Mouse (Mus musculus): ENCODE measurements around the gene Cnp. TPM values are rescaled to one million over a fixed set of nuclear protein-coding genes. Genes with fewer than 3 reads are reported as not detected.

Gene Cnp
- total and polyA plus RNA-seq, 3 experiments: 19.0 to 20.8 TPM; not detected in 1

DNA sequence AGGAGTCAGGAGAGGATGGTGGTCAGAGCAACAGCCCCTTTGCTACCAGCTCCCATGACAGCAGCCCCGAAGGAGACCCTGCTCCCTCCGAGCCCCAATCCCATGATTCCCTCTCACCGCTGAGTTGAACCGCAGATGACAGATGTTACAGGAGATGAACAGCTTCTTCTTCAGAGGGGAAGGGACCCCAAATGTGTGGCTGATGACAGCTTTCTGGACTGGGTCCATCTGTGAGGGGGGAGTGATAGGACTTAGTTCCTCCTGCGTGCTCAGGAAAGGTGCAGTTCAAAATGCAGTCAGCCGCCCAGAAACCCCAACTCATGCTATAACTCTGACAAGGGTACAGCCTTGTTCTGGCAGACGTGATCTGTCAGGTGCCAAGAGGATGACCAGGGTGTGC is 59.8 kb downstream of the Cnp start (continued):
- TF ChIP-seq CHD1 (IDR thresholded peaks at IDR 0.05; ENCODE audit: low read depth, low read length) (0 out of 2 replicates have a peak, but pooled peaks have one; percentile 40), TCF12 (IDR thresholded peaks at IDR 0.05; ENCODE audit: low read depth, low read length) (peak; percentile 95), ETS1 (IDR thresholded peaks at IDR 0.05; ENCODE audit: low read depth, low read length) (peak; percentile 98)

- Histone ChIP-seq H3K4me1 (ENCODE audit: control insufficient read depth in 1 of 2, insufficient read depth in 2 of 2, low read length in 2 of 2) (peaks cover 0 to 1% of the 10 kb centered on the region in 2 experiments; a peak in 1 of 4 replicates), H3K27me3 (ENCODE audit: control insufficient read depth in 1 of 2, insufficient read depth in 2 of 2, low read length in 2 of 2) (peaks cover 2 to 6% of the 10 kb centered on the region in 2 experiments), H3K79me2 (ENCODE audit: control insufficient read depth, insufficient read depth, low read length, poor library complexity) (no peaks in the 10 kb centered on the region), H3K4me3 (ENCODE audit: control insufficient read depth in 1 of 2, insufficient read depth in 1 of 2, low read depth in 2 of 2, low read length in 2 of 2) (no peak overlapping the region), H3K36me3 (ENCODE audit: control insufficient read depth in 1 of 2, insufficient read depth in 2 of 2, low read length in 2 of 2) (peaks cover 0 to under 1% of the 10 kb centered on the region in 2 experiments; a peak in 1 of 4 replicates), H3K27ac (ENCODE audit: control insufficient read depth, low read depth, low read length) (no peak overlapping the region), H3K9ac (ENCODE audit: control insufficient read depth, low read depth, low read length, poor library complexity, severe bottlenecking) (no peak overlapping the region), H3K9me3 (replicated peaks; ENCODE audit: insufficient read depth, low read length) (no peaks in the 10 kb centered on the region)
- DNase-seq (ENCODE audit: low read depth, low spot score): no peak
- TF ChIP-seq MYC (IDR thresholded peaks at IDR 0.05; ENCODE audit: low read depth, low read length) (no peak), TCF12 (IDR thresholded peaks at IDR 0.05; ENCODE audit: low read depth, low read length) (no peak), ZC3H11A (IDR thresholded peaks at IDR 0.05; ENCODE audit: low read depth, low read length) (no peak), BHLHE40 (IDR thresholded peaks at IDR 0.05; ENCODE audit: borderline replicate concordance, low read depth, low read length) (no peak), EP300 (IDR thresholded peaks at IDR 0.05; ENCODE audit: low read depth in 1 of 2, low read length in 2 of 2) (no peak), MAZ (IDR thresholded peaks at IDR 0.05; ENCODE audit: low read depth, low read length) (no peak), ELF1 (IDR thresholded peaks at IDR 0.05; ENCODE audit: low read depth, low read length) (no peak), TBP (IDR thresholded peaks at IDR 0.05; ENCODE audit: low read depth, low read length) (no peak), SMC3 (IDR thresholded peaks at IDR 0.05; ENCODE audit: low read depth, low read length) (no peak), CHD2 (IDR thresholded peaks at IDR 0.05; ENCODE audit: low read length) (no peak), MAX (IDR thresholded peaks at IDR 0.05; ENCODE audit: low read length) (no peak), CTCF (IDR thresholded peaks at IDR 0.05 in 2 of 3, conservative IDR thresholded peaks at IDR 0.05 in 1 of 3; ENCODE audit: control insufficient read depth in 1 of 3, insufficient read depth in 1 of 3, low read depth in 2 of 3, low read length in 3 of 3, poor library complexity in 1 of 3, severe bottlenecking in 1 of 3) (no peak), UBTF (IDR thresholded peaks at IDR 0.05; ENCODE audit: borderline replicate concordance, insufficient read depth, low read depth, low read length) (no peak), USF2 (IDR thresholded peaks at IDR 0.05; ENCODE audit: borderline replicate concordance in 1 of 2, insufficient read depth in 1 of 2, low read depth in 1 of 2, low read length in 2 of 2) (no peak), POLR2A (IDR thresholded peaks at IDR 0.05; ENCODE audit: control insufficient read depth in 1 of 2, insufficient read depth in 1 of 2, low read depth in 1 of 2, low read length in 2 of 2, poor library complexity in 1 of 2) (no peak)
These were observed 65.6 kb downstream of the Cnp start for GRCm38 (mm10) chr11:100640159-100640906.

Other genes starting within 250 kb of the Cnp start
- not detected in 2 replicates for gene Gast, start 240.5 kb upstream of the Cnp start, total RNA-seq (2012; rRNA removed)
- gene Gast, start 240.5 kb upstream of the Cnp start, polyA plus RNA-seq (2012; ENCODE audit: insufficient read depth in 1 of 2, insufficient read length in 2 of 2, low read depth in 1 of 2, low replicate concordance in 2 of 2, missing spikeins in 1 of 2): not detected
- 6.6 and 10.9 TPM in 2 replicates for gene Hap1, start 218.8 kb upstream of the Cnp start, total RNA-seq (2012; rRNA removed)
- 10 to 100 TPM in 1 of 2 experiments, not detected in 1; 34.8 TPM for gene Hap1, start 218.8 kb upstream of the Cnp start, polyA plus RNA-seq (2012; ENCODE audit: insufficient read depth in 1 of 2, insufficient read length in 2 of 2, low read depth in 1 of 2, low replicate concordance in 2 of 2, missing spikeins in 1 of 2)
- 1.0 and 1.4 TPM in 2 replicates for gene Jup, start 177.1 kb upstream of the Cnp start, total RNA-seq (2012; rRNA removed)
- gene Jup, start 177.1 kb upstream of the Cnp start, polyA plus RNA-seq (2012; ENCODE audit: insufficient read depth in 1 of 2, insufficient read length in 2 of 2, low read depth in 1 of 2, low replicate concordance in 2 of 2, missing spikeins in 1 of 2): 1 to 10 TPM in 1 of 2 experiments, not detected in 1; 8.5 TPM
- not detected in 2 replicates for gene P3h4, start 160.1 kb upstream of the Cnp start, total RNA-seq (2012; rRNA removed)
- under 1 TPM in 1 of 2 experiments, not detected in 1; 0.88 TPM for gene P3h4, start 160.1 kb upstream of the Cnp start, polyA plus RNA-seq (2012; ENCODE audit: insufficient read depth in 1 of 2, insufficient read length in 2 of 2, low read depth in 1 of 2, low replicate concordance in 2 of 2, missing spikeins in 1 of 2)
- gene Fkbp10, start 159.2 kb upstream of the Cnp start, total RNA-seq (2012; rRNA removed): 0.19 TPM in 1 of 2 replicates, not detected in the other
- under 1 TPM in 1 of 2 experiments, not detected in 1; 0.28 TPM for gene Fkbp10, start 159.2 kb upstream of the Cnp start, polyA plus RNA-seq (2012; ENCODE audit: insufficient read depth in 1 of 2, insufficient read length in 2 of 2, low read depth in 1 of 2, low replicate concordance in 2 of 2, missing spikeins in 1 of 2)
- gene Nt5c3b, start 133.1 kb upstream of the Cnp start, total RNA-seq (2012; rRNA removed): 58.0 and 61.3 TPM in 2 replicates
- gene Nt5c3b, start 133.1 kb upstream of the Cnp start, polyA plus RNA-seq (2012; ENCODE audit: insufficient read depth in 1 of 2, insufficient read length in 2 of 2, low read depth in 1 of 2, low replicate concordance in 2 of 2, missing spikeins in 1 of 2): 100 to 1,000 TPM in 1 of 2 experiments, 10 to 100 TPM in 1; 79.2 to 287 TPM
- 0.56 and 0.65 TPM in 2 replicates for gene Klhl10, start 133.0 kb upstream of the Cnp start, total RNA-seq (2012; rRNA removed)
- under 1 TPM in 1 of 2 experiments, not detected in 1; 0.81 TPM for gene Klhl10, start 133.0 kb upstream of the Cnp start, polyA plus RNA-seq (2012; ENCODE audit: insufficient read depth in 1 of 2, insufficient read length in 2 of 2, low read depth in 1 of 2, low replicate concordance in 2 of 2, missing spikeins in 1 of 2)
- gene Klhl11, start 102.2 kb upstream of the Cnp start, total RNA-seq (2012; rRNA removed): 31.5 and 34.7 TPM in 2 replicates
- 10 to 100 TPM in 1 of 2 experiments, not detected in 1; 11.5 TPM for gene Klhl11, start 102.2 kb upstream of the Cnp start, polyA plus RNA-seq (2012; ENCODE audit: insufficient read depth in 1 of 2, insufficient read length in 2 of 2, low read depth in 1 of 2, low replicate concordance in 2 of 2, missing spikeins in 1 of 2)
- 220 and 234 TPM in 2 replicates for gene Acly, start 46.9 kb upstream of the Cnp start, total RNA-seq (2012; rRNA removed)
- gene Acly, start 46.9 kb upstream of the Cnp start, polyA plus RNA-seq (2012; ENCODE audit: insufficient read depth in 1 of 2, insufficient read length in 2 of 2, low read depth in 1 of 2, low replicate concordance in 2 of 2, missing spikeins in 1 of 2): 100 to 1,000 TPM in 1 of 2 experiments, not detected in 1; 167 TPM
- gene Ttc25, start 29.3 kb upstream of the Cnp start, total RNA-seq (2012; rRNA removed): 0.23 and 0.46 TPM in 2 replicates
- gene Ttc25, start 29.3 kb upstream of the Cnp start, polyA plus RNA-seq (2012; ENCODE audit: insufficient read depth in 1 of 2, insufficient read length in 2 of 2, low read depth in 1 of 2, low replicate concordance in 2 of 2, missing spikeins in 1 of 2): under 1 TPM in 1 of 2 experiments, not detected in 1; 0.92 TPM
- 37.1 and 40.5 TPM in 2 replicates for gene Nkiras2, start 44.3 kb downstream of the Cnp start, total RNA-seq (2012; rRNA removed)
- 10 to 100 TPM in 1 of 2 experiments, not detected in 1; 49.9 TPM for gene Nkiras2, start 44.3 kb downstream of the Cnp start, polyA plus RNA-seq (2012; ENCODE audit: insufficient read depth in 1 of 2, insufficient read length in 2 of 2, low read depth in 1 of 2, low replicate concordance in 2 of 2, missing spikeins in 1 of 2)
- 230 and 233 TPM in 2 replicates for gene Dnajc7, start 45.3 kb downstream of the Cnp start, total RNA-seq (2012; rRNA removed)
- 100 to 1,000 TPM; 346 to 452 TPM for gene Dnajc7, start 45.3 kb downstream of the Cnp start, polyA plus RNA-seq (2012; ENCODE audit: insufficient read depth in 1 of 2, insufficient read length in 2 of 2, low read depth in 1 of 2, low replicate concordance in 2 of 2, missing spikeins in 1 of 2)
- gene Zfp385c, start 117.6 kb downstream of the Cnp start, total RNA-seq (2012; rRNA removed): 0.12 TPM in 1 of 2 replicates, not detected in the other
- gene Zfp385c, start 117.6 kb downstream of the Cnp start, polyA plus RNA-seq (2012; ENCODE audit: insufficient read depth in 1 of 2, insufficient read length in 2 of 2, low read depth in 1 of 2, low replicate concordance in 2 of 2, missing spikeins in 1 of 2): under 1 TPM in 1 of 2 experiments, not detected in 1; 0.15 TPM
- gene Dhx58, start 129.4 kb downstream of the Cnp start, total RNA-seq (2012; rRNA removed): 2.9 and 3.6 TPM in 2 replicates
- gene Dhx58, start 129.4 kb downstream of the Cnp start, polyA plus RNA-seq (2012; ENCODE audit: insufficient read depth in 1 of 2, insufficient read length in 2 of 2, low read depth in 1 of 2, low replicate concordance in 2 of 2, missing spikeins in 1 of 2): 1 to 10 TPM in 1 of 2 experiments, not detected in 1; 3.9 TPM
- 57.9 and 59.6 TPM in 2 replicates for gene Kat2a, start 137.6 kb downstream of the Cnp start, total RNA-seq (2012; rRNA removed)
- gene Kat2a, start 137.6 kb downstream of the Cnp start, polyA plus RNA-seq (2012; ENCODE audit: insufficient read depth in 1 of 2, insufficient read length in 2 of 2, low read depth in 1 of 2, low replicate concordance in 2 of 2, missing spikeins in 1 of 2): 100 to 1,000 TPM in 1 of 2 experiments, 10 to 100 TPM in 1; 63.7 to 143 TPM
- 0.49 and 0.73 TPM in 2 replicates for gene Hspb9, start 138.9 kb downstream of the Cnp start, total RNA-seq (2012; rRNA removed)
- gene Hspb9, start 138.9 kb downstream of the Cnp start, polyA plus RNA-seq (2012; ENCODE audit: insufficient read depth in 1 of 2, insufficient read length in 2 of 2, low read depth in 1 of 2, low replicate concordance in 2 of 2, missing spikeins in 1 of 2): 1 to 10 TPM in 1 of 2 experiments, not detected in 1; 2.1 TPM
- gene Rab5c, start 163.3 kb downstream of the Cnp start, total RNA-seq (2012; rRNA removed): 233 and 263 TPM in 2 replicates
- gene Rab5c, start 163.3 kb downstream of the Cnp start, polyA plus RNA-seq (2012; ENCODE audit: insufficient read depth in 1 of 2, insufficient read length in 2 of 2, low read depth in 1 of 2, low replicate concordance in 2 of 2, missing spikeins in 1 of 2): 100 to 1,000 TPM in 1 of 2 experiments, not detected in 1; 249 TPM
- 0.07 and 0.08 TPM in 2 replicates for gene Kcnh4, start 185.0 kb downstream of the Cnp start, total RNA-seq (2012; rRNA removed)
- gene Kcnh4, start 185.0 kb downstream of the Cnp start, polyA plus RNA-seq (2012; ENCODE audit: insufficient read depth in 1 of 2, insufficient read length in 2 of 2, low read depth in 1 of 2, low replicate concordance in 2 of 2, missing spikeins in 1 of 2): under 1 TPM in 1 of 2 experiments, not detected in 1; 0.04 TPM
- not detected in 2 replicates for gene Hcrt, start 188.0 kb downstream of the Cnp start, total RNA-seq (2012; rRNA removed)
- not detected for gene Hcrt, start 188.0 kb downstream of the Cnp start, polyA plus RNA-seq (2012; ENCODE audit: insufficient read depth in 1 of 2, insufficient read length in 2 of 2, low read depth in 1 of 2, low replicate concordance in 2 of 2, missing spikeins in 1 of 2)
- gene Ghdc, start 196.1 kb downstream of the Cnp start, total RNA-seq (2012; rRNA removed): 5.7 and 7.1 TPM in 2 replicates
- 1 to 10 TPM in 1 of 2 experiments, not detected in 1; 9.2 TPM for gene Ghdc, start 196.1 kb downstream of the Cnp start, polyA plus RNA-seq (2012; ENCODE audit: insufficient read depth in 1 of 2, insufficient read length in 2 of 2, low read depth in 1 of 2, low replicate concordance in 2 of 2, missing spikeins in 1 of 2)

Measured in MEL (cell line).